Mouse (Mus musculus) left cerebral cortex, adult 2 months (tissue): ENCODE measurements around the gene Col28a1. TPM values are rescaled to one million over a fixed set of nuclear protein-coding genes. Genes with fewer than 3 reads are reported as not detected.
A peak's percentile ranks its signal among the peaks of the same experiment; 100 is the strongest.
"Not testable (repeated sequence)": the region's sequence is repeated elsewhere in the genome, so short reads cannot be mapped to it uniquely, and the experiment has no call there.

ENCODE experiments used
- DNase-seq, 2 experiments: peaks; one replicate each; pipeline ENCODE4 v3.0.0; 2021 to 2022; ENCODE audit warnings: low spot score in 2 of 2, mixed read lengths in 1 of 2; ENCODE audit errors: extremely low spot score in 1 of 2
- H3K27ac ChIP-seq: fragments of 200-600 bp; 2 replicates; pipeline ENCODE4 v1.8.1; 2022
- H3K4me3 ChIP-seq: fragments of 200-600 bp; 2 replicates; pipeline ENCODE4 v1.8.1; 2022
- CTCF ChIP-seq: fragments of 200-600 bp; IDR thresholded peaks from 2 replicates; pipeline ENCODE4 v1.8.1; 2022; ENCODE audit warnings: antibody characterized with exemption, mild to moderate bottlenecking, moderate library complexity
- intact Hi-C: fragments of 180-260 bp; cut with DNase I; formaldehyde crosslinking; loops from one replicate; pipeline ENCODE4 v1.15.1; 2025
- total RNA-seq, 2 experiments: library from RNA; stranded (reverse); gene quantifications; 2 replicates each; pipeline ENCODE4 v1.2.3; 2021

Gene Col28a1
- total RNA-seq, 2 experiments from 2014 or later, result 0.63 to 0.89 TPM

DNA sequence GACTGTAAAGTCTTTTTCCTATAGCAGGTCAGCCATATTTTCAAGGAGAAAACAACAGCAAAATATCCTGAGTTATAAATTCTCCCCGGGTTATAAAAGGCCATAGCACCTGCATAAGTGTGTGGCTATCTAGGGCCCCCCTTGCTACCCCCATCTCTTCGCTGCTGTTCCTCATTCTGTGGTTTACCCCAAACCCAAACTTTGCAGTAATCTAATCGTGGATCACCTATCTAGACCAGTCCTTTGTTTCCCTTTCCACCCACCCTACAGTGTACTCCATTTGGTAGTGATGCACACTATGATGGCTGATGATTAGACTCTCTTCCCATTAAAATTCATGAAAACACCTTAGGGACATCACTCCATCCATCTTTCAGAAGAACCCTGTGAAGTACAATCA lies 125.3 kb downstream of the Col28a1 start:
- intact Hi-C loops, result no loop called here
- no peak overlapping the region for H3K27ac ChIP-seq
- TF ChIP-seq CTCF, result no peak
- DNase-seq, result no peak
- no peak overlapping the region for H3K4me3 ChIP-seq

DNA sequence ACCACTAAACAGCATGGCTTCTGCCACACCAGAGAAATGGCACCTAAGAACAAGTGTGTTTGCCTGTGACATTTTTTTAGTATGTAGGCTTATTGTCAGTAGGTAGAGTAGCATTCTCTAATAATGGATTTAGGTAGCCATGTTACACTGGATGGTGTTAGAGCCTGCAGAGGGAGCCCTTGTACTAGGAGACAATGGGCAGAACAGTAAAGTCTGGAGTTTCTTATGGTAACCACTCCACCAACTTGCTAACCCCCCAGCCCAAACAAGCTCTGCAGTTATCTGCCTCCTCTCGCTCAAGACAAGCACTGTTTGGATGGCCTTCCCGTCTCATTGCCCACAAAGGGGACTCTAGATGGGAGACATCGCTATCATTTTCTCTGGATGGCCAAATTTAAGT lies 126.2 kb downstream of the Col28a1 start:
- intact Hi-C loops, result loop anchor here (1.0 kb wide), 1 partner anchor 670 kb away; no protein-coding TSS in a partner anchor
- Histone ChIP-seq H3K4me3 (no peak overlapping the region), H3K27ac (no peak overlapping the region)
- TF ChIP-seq CTCF, result peak; percentile 64
- peak; percentile 24 to 30 for DNase-seq

DNA sequence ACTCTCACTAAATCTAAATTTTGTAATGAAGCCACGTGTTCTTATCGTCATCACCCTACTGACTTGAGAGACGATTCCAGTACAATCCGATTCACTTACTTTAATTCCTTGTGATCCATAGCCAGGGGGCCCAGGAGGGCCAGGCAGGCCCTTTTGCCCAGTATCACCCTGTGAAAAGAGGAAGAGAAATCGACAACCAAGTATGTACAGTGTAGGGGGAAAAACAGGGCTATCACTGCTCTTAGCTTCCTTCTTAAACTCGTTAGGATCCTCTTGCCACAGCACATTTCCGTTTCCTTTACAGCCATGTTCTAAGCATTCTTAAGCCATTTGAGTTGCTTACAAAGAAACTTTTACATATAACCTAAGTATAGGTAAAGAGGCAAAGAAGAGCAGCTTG lies 133.2 kb downstream of the Col28a1 start:
- no peak for DNase-seq
- TF ChIP-seq CTCF, result no peak
- Histone ChIP-seq H3K4me3 (no peak overlapping the region), H3K27ac (no peak overlapping the region)
- intact Hi-C loops, result no loop called here

DNA sequence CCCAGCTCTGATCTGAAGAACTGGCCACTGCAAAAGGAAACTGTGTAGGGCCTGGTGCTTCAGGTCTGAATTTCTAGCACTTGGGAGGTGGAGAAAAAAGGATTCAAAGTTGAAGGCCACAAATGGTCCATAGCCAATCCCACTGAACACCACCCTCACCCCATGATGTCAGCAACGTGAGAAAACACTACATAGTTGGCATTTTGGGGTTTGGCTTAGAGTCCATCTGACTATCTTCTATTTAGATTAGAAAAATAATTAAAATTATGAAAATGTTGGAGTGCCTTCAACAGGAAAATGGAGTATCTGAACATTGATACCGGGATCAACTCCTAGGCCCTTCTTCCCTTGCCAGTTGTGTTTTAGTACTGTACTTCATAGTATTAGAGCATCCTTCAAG lies 144.2 kb downstream of the Col28a1 start:
- Histone ChIP-seq H3K4me3 (no peak overlapping the region), H3K27ac (no peak overlapping the region)
- no peak for TF ChIP-seq CTCF
- intact Hi-C loops, result no loop called here
- no peak for DNase-seq

DNA sequence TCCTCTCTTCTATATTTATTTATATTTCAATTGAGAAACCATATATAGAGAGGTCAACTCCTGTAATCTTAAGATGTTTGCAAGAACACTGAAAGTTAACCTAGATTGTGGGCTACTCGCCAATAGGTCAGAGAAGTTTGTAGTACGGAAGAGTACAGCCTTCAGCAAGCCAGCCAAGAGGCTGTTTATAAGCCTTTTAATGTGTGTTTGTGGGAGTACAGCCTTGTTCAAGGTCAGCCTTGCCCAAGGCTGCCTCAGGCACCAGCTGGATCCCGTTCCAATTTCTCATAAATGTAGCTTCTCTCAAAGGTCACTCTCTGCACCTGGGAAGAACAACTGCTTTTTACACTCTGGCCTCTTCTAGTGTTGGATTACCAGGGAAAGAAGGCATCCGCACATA lies 146.0 kb downstream of the Col28a1 start:
- no peak overlapping the region for H3K4me3 ChIP-seq
- no peak for TF ChIP-seq CTCF
- H3K27ac ChIP-seq, result no peak overlapping the region
- intact Hi-C loops, result no loop called here
- DNase-seq, result no peak

DNA sequence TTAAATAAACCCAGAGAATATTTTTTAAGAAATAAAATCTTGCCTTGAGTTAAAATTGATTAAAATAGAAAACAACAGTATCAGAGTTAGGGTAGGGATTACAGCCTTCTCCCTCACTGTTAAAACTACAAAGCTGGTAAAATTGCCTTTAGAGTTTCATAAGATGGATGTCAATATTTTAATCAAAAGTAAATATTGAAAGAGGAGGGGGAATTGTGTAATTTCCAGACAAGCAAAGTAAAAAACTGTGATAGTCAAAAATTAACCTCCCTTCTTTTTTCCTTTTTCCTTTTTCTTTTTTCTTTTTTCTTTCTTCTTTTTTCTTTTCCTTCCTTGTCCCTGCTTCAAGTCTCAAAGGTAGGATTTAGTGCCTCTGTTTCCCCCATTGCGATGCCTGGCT lies 146.6 kb downstream of the Col28a1 start:
- Histone ChIP-seq H3K4me3 (no peak overlapping the region), H3K27ac (no peak overlapping the region)
- TF ChIP-seq CTCF, result no peak
- intact Hi-C loops, result no loop called here
- no peak for DNase-seq

DNA sequence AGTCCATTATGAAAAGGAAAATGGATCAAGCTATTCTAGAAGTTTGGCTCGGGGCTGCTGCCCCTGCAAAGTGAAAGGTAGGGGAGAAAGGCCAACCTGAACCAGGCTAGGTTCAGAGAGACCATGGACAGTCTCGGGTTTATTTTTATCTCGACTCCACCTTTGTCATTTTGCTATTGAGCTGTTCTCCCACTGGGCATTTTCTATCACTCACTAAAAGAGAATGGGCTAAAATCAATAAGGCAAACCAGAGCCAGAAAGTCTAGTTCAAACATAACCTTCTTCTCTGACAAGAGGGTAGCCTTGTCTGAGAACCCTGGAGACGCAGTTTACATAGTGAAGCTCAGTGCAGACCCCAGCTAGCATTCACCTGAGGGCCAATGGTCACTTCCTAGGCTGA lies 163.7 kb downstream of the Col28a1 start:
- H3K4me3 ChIP-seq, result no peak overlapping the region
- TF ChIP-seq CTCF, result no peak
- intact Hi-C loops, result no loop called here
- no peak overlapping the region for H3K27ac ChIP-seq
- DNase-seq, result no peak

DNA sequence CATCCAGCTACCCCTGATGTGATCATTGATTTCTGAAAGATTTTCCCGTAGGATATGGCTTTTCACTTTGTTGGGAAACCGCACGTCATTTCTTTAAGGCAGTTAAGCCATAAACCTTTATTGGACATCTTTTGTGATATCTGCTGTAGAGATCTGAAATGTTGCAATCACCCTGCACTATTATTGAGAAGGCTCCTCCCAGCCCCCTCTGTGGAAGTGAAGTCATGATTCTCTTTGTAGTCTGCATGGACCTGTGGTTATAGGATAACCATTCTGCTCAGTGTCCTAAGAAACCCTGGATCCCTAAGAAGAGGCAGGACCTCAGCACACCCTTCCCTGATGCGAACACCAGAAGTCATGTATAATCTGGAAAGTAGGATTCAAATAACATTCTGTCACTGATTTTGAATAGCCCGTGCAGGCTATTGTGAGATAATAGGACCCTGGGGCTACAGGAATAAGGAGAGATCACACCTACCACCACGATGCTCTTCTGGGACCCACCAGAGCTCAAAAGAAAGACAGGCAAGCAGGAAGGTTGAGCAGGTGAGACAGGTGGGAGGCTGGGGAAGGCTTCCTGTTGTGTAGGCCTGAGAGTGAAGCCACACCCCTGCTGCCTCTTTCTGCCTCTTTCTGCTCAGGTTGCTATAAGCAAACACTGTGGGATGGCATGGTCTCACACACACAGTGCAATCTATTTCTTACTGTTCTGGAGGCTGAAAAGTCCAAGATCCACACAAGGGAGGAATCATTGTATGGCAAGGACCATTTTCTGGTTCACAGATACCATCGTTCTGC lies 166.9 kb downstream of the Col28a1 start:
- H3K4me3 ChIP-seq, result no peak overlapping the region
- no peak overlapping the region for H3K27ac ChIP-seq
- no peak for TF ChIP-seq CTCF
- intact Hi-C loops, result no loop called here
- no peak for DNase-seq

DNA sequence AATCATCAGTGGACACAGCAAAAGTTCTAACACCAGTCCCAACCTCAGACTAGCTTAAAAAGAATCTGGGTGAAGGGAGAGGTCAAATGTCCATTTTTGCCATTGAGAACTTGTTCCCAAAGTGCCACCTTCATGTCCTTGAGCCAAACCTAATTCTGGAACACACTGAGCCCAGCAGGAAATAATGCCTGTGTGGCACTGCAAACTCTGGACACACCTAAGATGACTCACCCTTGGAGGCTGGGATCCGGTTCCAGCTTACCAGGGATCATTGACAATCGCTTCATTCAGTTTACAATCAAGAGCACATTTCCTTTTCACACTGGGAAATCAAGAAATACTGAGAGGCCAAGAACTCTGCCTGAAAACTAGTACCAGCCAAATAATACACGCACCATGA lies 168.9 kb downstream of the Col28a1 start:
- H3K27ac ChIP-seq, result no peak overlapping the region
- no peak for DNase-seq
- intact Hi-C loops, result no loop called here
- no peak for TF ChIP-seq CTCF
- H3K4me3 ChIP-seq, result no peak overlapping the region

DNA sequence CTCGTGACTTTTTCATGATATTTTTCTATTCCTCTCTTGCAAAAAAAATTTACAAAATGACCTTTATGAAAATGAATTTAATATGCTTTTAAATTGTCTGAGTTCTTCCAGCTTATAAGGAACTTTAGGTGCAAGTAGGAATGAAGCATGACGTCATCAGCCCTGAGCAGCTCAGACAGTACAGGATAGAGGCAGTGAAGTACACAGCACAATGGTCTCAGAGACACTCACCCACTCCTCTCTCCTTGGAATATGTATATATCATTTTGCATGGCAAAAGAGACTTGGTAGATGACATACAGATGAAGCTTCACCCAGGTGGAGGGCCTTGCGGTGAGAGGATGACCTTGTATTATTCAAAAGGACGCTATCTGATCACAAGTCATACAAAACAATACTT lies 197.7 kb downstream of the Col28a1 start:
- TF ChIP-seq CTCF, result no peak
- no peak for DNase-seq
- H3K27ac ChIP-seq, result no peak overlapping the region
- intact Hi-C loops, result no loop called here
- no peak overlapping the region for H3K4me3 ChIP-seq

DNA sequence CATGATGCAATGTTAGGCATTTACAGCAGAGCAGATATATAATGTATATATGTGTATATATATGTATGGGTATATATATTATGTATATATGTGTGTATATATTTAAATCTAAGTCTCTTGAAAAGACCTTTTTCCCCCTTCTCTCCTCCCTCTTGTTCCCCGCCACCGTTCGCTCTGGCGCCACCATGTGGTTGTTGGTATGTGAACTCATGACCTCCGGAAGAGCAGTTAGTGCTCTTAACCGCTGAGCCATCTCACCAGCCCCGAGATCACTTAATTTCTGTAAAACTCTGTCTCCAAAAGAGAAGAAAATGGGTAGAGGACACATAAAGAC lies 208.8 kb downstream of the Col28a1 start:
- H3K4me3 ChIP-seq, result no peak overlapping the region
- intact Hi-C loops, result loop anchor here (5.0 kb wide), 1 partner anchor 251 kb away; no protein-coding TSS in a partner anchor
- DNase-seq, result no peak
- H3K27ac ChIP-seq, result no peak overlapping the region
- peak; percentile 50 for TF ChIP-seq CTCF

DNA sequence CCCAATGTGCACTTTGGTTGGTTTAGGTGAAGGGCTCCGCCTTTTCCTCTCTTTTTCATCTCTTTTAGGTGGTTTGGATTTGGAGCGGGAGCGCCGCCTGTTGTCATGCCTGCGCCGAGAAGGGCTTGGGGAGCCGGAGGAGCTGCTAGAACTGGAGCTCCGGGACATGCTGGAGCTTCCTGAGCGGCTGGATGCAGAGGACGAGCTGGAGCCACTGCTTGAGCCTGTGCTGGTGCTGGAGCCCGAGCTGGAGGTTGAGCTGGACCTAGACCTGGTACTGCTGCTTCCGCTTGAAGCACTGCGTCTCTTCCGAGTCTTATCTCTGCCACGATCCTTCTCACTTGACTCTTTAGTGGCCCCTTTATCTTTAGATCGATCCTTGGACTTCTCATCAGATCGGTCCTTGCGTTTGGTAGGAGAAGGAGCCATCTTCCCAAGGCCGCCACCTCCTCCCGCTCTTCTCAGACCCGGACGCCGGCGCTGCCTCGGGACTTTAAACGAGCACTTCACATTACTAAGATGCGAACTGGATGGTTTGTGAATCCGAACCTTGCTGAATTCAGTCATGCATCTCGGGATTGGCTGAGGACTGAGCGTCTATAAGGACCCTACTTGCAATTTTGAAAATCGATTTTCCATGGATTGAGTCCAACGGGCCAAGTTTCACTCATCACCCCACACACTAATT lies 209.3 kb downstream of the Col28a1 start:
- H3K27ac ChIP-seq, DNase-seq, H3K4me3 ChIP-seq: not testable (repeated sequence)
- intact Hi-C loops, result loop anchor here (5.0 kb wide), 1 partner anchor 251 kb away; no protein-coding TSS in a partner anchor
